Mouse (Mus musculus) neutrophil, adult 5-6 weeks (primary cell): Measurements from ENCODE around the gene Scaper. TPM values are rescaled to one million over a fixed set of nuclear protein-coding genes. Genes with fewer than 3 reads are reported as not detected.

Source experiments
- ATAC-seq: fragments of 151-379, 151-347 bp; 2 replicates; pipeline ENCODE4 v1.8.0; 2017; ENCODE audit warnings: mild to moderate bottlenecking, moderate TSS enrichment; ENCODE audit not compliant: insufficient number of reproducible peaks, poor library complexity, low FRiP score, severe bottlenecking; ENCODE audit errors: extremely low read depth
- total RNA-seq: library from RNA; stranded (forward); fragments of 200-1000 nt; gene quantifications from 2 replicates; pipeline ENCODE4 v1.2.3, GENCODE M21; 2017

Scaper gene
- total RNA-seq: 41.0 and 45.9 TPM in 2 replicates

DNA sequence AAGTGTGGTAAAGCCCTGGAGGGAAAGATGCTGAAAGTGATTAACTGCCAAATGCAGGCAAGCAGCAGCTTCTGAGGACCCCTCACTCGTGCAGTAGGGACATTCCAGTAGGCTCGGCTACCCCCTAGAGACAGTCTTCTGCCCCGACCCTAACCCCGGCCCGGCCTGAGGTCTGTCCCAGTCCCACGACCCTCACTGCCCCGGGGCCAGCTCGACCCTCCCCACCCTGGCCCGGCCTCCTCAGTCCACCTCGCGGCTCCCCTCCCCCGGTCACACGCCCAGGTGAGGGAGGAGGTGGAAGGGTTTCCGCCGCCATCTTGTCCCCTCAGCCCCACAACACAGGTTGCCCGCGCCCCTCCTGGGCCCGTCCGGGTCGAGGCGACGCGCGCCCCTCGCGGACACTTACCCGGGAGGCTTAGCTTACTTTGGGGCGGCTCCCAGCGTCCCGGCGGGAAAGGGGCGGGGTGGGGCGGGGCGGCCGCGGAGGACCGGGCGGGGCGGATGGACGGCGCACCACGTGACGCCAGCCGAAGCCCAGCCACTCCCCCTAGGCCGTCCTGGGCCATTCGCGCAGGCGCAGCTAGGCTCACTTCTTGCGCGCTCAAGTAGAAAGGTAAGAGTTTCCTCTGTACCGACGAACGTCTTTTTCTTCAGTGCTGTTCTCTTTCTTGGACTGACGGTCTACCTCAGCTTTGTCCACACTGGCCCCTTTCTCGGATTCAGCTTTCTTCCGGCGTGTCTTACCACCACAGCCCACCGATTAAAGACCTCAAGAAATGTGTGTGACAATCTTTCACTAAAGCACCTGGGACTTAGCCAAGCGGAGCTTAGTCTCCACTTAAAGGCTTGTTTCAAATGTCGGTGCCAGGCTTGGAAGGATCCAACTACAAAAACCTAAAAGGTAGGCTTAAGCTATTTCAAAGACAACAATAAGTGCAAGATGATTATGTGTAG, at the start of gene Scaper:
Gene Scaper (minus strand): TSS at position 456 of the 954 bp plus-strand sequence.
- ATAC-seq: peak; percentile 87

DNA sequence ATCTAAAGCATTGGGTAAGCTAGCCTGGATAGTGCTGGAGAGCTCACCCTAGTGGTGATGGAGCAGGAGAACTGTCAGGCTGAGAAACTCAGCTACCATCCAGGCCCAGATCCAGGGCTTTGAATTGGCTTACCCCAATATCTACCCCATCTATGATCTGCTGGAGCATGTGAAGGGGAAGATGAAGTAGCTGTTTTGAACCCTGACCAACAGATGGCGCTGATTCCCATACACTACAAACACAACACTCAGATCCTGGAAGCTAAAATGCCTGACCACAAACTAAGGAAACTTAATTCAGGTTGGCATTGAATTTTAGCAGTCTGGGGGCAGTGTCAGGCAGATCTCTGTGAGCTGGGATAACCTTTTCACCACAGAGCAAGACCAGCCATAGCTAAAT, 8.9 kb upstream of the Scaper start:
- peak; percentile 66; the same call in 1 of the 2 replicates for ATAC-seq

DNA sequence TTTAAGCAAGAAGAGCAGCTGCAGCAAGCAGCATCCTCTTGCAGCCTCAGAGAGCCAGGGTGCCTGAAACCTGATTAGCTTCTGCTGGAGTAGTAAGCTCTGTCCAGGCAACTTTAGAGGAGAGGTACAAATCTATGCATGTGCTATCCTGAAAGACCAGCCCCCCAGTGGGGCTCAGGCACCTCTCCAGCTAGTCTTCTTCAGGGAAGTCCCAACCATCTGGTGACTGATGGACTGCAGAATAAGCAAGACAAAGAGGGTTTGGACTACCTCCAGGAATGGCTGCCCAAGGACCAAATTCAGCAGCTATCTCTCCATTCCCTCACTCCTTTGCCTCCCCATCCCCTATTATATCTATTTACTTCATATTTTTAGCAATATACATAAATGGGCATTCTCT, 3.4 kb upstream of the Scaper start:
- ATAC-seq: no peak

DNA sequence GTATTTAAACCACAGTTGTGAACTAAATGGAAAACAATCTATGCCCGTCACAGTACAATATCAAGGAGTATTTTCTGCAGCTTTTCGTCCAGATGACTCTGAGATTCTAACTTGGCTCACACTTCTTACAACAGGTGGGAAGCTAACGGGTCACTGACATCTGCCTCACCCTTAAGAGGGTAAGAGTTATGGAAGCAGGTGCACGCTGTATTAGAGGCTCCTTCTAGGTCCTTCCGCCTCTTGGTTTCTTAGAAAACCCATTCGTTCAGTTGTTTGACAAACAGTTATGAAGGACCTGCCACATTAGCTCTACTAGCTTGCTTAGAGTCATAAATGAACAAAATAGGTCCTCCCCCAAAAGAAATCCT, 683 bp upstream of the Scaper start:
- no peak for ATAC-seq

DNA sequence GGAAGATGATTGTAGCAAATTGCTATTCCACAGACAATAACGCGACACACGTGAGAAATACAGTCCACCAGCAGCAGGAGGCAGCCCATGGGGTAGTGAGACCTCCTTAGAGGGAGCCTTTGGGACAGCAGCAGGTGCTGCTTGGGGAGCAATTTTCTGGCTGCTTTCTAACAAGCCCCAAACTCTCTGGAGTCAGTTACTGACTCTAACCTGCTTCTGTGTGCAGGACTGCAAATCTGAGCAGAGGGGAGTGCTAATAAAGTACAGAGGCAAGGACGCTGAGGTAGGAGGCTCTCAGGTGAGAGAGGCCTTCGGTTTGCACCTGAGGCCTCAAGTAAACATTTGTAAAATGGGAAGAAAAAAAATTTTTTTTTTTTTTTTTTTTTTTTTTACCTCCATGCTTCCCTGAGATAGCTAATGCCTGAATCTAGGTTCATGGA, 675 bp downstream of the Scaper start:
- ATAC-seq: no peak

DNA sequence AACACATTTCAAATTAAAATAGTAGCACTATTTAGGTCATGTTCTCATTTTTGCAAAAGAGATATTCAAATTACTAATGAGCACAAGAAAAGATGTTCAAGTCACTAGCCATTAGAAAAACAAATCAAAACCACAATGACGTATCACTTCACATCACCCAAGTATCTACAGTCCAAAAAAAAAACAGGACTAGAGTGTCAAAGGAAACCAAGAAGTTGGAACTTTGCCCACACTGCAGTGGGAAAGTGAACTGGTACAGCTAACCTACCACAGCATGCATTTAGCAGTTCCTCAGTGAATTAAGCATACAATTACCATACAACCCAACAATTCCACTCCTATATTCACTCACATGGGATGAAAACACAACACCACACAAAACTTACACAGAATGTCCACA, 5.4 kb downstream of the Scaper start:
- no peak for ATAC-seq

DNA sequence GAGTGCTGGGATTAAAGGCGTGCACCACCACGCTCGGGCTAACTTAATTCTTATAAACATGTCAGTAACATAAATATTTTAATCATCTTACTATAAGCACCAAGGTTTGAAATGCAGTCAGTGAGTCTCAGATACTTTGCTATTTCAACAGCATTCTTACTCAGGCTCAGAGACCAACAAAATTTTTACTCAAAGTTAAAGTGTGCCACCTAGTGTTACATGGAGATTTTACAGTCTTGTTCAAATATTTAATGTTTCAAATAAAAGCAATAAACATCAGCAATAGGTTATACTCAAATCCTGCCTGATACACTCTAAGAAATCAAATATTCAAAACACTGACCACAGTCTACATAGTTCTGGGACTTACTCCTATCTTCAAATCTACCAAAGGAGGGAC, 19.3 kb downstream of the Scaper start:
- ATAC-seq: no peak

DNA sequence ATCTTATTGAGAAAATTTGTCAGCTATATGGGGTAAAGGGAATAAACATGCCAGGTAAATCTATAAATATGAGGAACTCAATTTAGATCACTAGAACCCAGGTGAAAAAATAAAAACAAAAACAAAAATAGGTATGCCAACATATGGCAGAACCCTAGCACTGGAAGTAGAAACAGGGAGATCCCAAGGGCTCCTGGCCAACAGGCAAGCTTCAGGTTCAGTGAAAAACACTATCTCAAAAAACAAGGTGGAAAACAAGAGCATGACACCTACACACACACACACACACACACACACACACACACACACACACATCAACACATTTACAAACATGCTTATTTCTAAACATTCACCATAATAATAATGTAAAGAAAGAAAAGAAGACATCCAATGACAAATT, 21.2 kb downstream of the Scaper start:
- ATAC-seq: no peak

DNA sequence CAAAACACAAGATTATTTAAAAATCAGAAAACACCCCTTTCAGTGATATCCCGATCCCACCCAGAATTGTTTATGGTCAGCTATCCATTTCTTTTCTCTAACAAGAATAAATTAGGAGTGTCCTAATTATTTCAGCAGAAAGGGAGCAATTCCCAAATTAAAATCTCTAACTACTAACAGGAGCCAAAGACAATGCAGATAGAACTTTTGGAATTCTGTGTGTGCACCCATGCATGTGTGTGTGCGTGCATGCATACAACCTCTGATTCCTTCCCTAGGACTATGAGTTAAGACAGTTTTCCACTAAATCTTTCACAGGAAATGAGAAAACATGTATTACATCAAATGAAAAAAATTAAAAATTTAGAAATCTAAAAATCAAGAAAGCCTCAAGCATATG, 26.4 kb downstream of the Scaper start:
- no peak for ATAC-seq

DNA sequence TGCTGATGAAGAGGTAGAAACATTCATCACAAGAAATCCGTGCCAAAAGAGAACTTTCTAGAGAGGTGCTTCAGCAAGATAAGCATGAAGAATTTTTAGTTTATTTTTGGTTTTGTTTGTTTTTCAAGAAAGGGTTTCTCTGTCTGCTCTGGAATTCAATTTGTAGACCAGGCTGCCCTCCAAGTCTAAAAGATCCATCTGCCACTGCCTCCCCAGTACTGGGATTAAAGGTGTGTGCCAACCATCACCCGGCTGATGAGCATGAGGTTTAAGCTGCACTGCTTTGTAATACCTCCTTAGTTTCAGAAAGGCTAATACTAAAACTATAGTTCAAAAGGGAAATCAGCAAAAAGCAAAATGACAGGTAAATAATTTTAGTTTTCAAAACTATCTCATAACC, 35.0 kb downstream of the Scaper start:
- ATAC-seq: no peak

DNA sequence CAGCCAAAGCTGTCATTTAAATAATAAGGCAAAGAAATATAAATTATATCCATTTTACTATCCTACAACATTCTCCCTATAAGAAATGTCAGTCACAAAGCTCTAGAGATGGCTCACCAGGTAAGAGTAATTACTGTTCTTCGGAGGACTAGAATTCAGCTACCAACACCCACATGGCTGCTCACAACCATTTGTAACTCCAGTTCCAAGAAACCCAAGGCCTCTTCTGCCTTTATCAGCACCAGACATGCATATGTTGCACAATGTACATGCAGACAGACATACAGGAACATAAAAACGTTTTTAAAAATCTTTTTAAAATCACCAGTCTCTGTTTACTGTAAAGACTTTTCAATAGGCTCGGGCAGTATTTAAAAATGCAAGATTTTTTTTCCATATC, 36.3 kb downstream of the Scaper start:
- no peak for ATAC-seq

DNA sequence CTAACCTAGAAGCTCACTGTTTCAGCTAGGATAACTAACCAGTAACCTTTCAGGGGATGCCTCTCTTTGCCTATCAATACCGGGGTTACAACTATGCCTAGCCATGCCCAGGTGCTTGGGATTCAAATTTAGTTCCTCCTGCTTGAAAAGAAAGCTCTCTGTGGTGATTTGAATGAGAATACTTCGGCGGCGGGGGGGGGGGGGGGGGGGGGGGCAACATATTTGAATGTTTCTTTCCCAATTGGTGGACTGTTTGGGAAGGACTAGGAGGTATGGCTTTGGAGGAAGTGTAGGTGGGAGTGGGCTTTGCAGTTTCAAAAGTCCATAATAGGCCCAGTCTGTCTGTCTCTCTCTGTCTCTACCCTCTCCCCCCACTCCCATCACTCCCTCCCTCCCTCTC, 37.4 kb downstream of the Scaper start:
- ATAC-seq: no peak

DNA sequence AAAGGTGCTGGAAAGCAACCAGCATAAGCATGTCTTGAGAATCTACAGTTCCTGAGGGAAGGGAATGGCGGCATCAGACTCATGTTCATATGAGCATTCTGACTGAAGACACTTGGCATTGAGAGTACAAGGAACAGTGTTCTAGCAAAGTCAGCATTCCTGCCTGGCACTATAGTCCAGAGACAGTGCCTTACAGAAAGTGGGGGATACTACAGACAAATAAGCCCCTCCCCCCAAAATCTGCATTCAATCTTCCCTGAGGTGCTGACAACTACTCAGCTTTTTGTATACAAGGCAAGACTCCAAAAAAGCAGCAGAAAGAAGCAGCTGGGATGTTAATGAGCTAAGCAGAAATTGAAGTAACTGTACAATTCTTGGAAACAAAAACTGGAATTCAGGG, 59.9 kb downstream of the Scaper start:
- no peak for ATAC-seq

DNA sequence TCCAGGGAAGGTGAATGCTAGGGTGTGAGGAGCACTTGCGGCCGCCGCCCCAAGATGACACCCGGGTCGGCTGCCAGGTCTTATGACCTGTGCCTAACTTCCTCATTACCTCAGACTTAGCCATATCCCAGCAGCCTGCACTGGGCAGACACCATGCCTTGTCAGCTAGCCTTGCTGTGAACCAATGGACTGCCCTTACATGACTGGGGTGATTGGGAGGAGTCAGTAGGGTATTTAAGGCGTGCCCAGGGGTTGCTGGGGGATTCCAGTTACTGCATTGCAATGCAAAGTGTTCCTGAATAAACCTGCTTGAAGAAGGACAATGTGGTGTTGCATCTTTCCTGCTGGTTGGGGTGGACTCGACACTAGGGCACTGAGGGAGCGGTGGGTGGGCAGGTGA, 148.5 kb downstream of the Scaper start:
- no peak for ATAC-seq

DNA sequence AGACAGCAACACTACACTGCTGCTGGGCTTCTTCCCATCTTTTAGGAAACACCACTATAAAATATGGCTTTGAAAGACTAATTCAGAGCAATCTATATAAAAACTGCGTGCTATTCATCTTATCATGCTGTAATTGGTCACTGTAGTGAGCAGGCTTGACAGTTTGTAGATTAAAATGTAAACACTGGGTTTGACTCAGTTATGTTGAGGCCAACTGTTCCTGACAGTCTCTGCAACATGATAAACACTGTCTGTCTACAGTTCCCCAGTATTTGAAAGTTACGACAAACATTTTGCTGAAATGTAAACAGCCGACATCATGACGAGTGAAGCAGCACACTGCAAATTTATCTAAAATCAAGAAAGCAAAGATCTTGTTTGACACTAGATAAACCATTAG, 225.9 kb downstream of the Scaper start:
- no peak for ATAC-seq

DNA sequence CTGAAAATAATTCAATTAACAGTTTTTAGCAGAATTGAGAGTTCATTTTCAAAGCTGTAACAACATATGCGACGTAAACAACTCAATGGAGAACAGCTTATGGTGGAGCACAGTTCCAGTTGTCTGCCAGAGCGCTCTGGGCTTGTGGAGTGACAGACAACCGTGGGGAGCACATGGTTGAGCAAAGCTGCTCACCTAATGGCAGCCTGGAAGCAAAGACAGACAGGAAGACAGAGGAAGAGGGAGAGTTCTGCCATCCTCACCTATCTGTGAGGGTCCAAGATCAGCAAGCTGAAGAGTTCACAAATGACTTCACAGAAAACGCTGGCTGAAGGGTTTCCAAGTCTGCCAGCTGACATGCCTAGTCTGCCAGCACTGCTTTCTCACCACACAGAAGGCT, 227.4 kb downstream of the Scaper start:
- no peak for ATAC-seq

DNA sequence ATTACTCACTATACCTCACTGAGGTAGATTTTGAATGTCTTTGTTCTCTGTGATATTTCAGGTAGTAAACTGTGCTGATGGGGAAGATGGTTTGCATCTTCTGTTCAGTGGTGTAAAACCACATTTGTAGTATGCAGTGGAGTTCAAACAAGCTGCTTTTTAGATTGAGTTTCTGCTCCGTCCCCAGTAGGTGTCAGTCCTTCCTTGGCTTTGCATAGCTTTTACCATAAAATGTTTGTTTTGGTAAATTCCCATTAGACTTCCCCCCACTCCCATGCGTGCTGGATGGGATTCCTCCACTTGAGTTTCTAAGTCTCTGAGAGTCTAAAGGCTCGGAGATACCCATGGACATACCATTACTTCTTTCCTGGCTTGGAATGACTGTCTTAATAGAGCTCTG, 231.3 kb downstream of the Scaper start:
- ATAC-seq: no peak

DNA sequence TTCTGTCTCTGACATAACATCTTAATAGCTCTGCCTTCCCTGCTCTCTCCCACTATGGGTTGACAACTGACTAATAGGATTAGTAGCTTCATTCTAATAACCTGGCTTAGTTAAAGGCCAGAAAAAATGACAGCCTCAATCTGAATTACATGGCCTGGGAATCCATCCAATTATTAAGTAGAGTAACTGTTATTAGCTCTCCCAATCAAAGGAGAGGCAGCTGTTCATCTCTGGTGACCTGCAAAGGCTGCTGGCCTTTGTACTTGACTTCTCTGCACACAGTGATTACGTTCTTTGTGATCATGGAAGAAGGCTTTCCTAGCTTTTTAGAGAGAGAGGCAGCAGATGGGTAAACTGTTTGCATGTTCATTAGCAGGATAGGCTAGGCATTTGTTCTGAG, 242.6 kb downstream of the Scaper start:
- ATAC-seq: no peak

DNA sequence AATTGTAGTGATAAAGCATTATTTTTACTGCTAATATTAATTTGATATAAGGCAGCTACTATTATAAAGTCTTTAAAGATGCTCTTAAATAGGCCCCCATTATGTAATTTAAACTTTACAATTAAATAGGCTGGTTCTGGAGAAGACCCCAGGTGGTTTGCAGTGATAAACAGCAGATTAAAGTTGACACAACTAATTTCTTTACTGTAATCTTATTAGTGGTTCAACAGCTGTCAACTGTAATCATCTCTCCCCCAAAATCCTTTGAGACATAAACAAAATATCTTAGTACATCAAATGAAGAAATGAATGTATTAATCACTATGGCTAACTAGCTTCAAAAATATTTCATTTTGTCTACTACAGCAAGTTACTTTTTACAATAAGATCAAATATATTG, 260.8 kb downstream of the Scaper start:
- ATAC-seq: no peak

DNA sequence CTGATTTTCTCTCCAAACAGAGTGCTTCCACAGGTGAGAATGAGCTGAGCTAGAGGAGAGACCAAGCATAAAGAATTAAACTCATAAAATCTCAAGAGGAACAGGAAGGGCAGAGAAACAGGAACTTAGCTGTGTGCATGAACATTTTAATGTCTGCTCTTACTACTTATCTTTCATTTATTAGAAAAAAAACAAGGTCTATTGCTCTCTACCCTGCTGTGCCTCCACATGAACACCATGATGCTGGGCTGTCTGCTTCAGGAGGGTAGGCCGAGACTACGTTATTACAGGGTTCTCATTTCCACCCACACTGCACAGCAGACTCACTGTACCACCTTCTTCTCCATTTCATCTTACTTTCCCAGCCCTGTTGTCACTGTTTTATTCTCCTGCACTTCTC, 291.5 kb downstream of the Scaper start:
- no peak for ATAC-seq

DNA sequence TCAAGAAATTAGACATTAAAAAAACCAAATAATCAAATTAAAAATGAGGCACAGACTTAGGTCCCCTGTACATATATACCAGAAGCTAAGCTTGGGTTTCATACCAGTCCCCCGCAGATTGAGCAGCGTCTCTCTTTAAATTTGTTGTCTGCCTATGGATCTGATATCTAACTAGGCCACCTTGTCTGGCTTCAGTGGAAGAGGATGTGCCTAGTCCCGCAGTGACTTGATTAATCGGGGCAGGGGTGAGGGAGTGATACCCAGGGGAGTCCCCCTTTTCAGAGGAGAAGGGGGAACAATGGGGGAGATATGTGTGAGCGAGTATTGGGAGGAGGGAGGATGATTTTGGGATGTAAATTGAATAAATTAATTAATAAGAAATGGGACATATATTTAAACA, 310.9 kb downstream of the Scaper start:
- ATAC-seq: no peak
